Mouse (Mus musculus) liver, adult 2 months (tissue): ENCODE data around the gene Phf12. TPM values are rescaled to one million over a fixed set of nuclear protein-coding genes. Genes with fewer than 3 reads are reported as not detected.

ENCODE experiments used
- DNase-seq: peaks from one replicate; pipeline ENCODE4 v3.0.0-alpha.2; 2011; ENCODE audit warnings: low read depth, low spot score; ENCODE audit errors: extremely low read depth
- H3K27ac ChIP-seq: fragments of 200-500 bp; replicated peaks from 2 replicates; pipeline ENCODE4 v1.5.1; 2012; ENCODE audit warnings: low read depth, mild to moderate bottlenecking, control low read depth, inconsistent platforms, low read length; ENCODE audit not compliant: insufficient read depth
- H3K27me3 ChIP-seq: fragments of 200-500 bp; 2 replicates; pipeline ENCODE4 v1.6.1; 2012; ENCODE audit warnings: mild to moderate bottlenecking, moderate library complexity, low read length, inconsistent platforms; ENCODE audit not compliant: control insufficient read depth, insufficient read depth
- H3K36me3 ChIP-seq: fragments of 200-500 bp; 2 replicates; pipeline ENCODE4 v1.6.1; 2012; ENCODE audit warnings: low read length, inconsistent platforms; ENCODE audit not compliant: control insufficient read depth, insufficient read depth
- H3K4me1 ChIP-seq: fragments of 200-500 bp; 2 replicates; pipeline ENCODE4 v1.6.1; 2011; ENCODE audit warnings: low read length; ENCODE audit not compliant: control insufficient read depth, insufficient read depth
- H3K4me3 ChIP-seq: fragments of 200-500 bp; 2 replicates; pipeline ENCODE4 v1.5.1; 2011; ENCODE audit warnings: low read depth, mild to moderate bottlenecking, control low read depth, low read length, moderate library complexity; ENCODE audit not compliant: insufficient read depth
- H3K79me2 ChIP-seq: fragments of 200-500 bp; 2 replicates; pipeline ENCODE4 v1.6.1; 2012; ENCODE audit warnings: inconsistent platforms, mild to moderate bottlenecking, low read length, moderate library complexity; ENCODE audit not compliant: control insufficient read depth, insufficient read depth
- H3K9ac ChIP-seq: fragments of 200-500 bp; 2 replicates; pipeline ENCODE4 v1.6.1; 2012; ENCODE audit warnings: low read depth, mild to moderate bottlenecking, control low read depth, inconsistent platforms, low read length
- CTCF ChIP-seq: fragments of 200-500 bp; IDR thresholded peaks from 2 replicates; pipeline ENCODE4 v1.5.1; 2011; ENCODE audit warnings: low read depth, low read length, control low read depth
- POLR2A ChIP-seq: fragments of 200-500 bp; IDR thresholded peaks from 2 replicates; pipeline ENCODE4 v1.6.1; 2011; ENCODE audit warnings: low read length, control low read depth; ENCODE audit not compliant: insufficient read depth; ENCODE audit errors: extremely low read depth
- WGBS: fragments of 180-500 bp; shearing (Covaris S2); methylation state at CpG from one replicate; pipeline ENCODE4 v1.1.7; 2018; 5-methylcytosine and 5-hydroxymethylcytosine counted together
- polyA plus RNA-seq: library from polyadenylated mRNA; depleted of rRNA; stranded (reverse); fragments of >200 nt; gene quantifications from 2 replicates; pipeline ENCODE4 v1.2.3, GENCODE M21; 2012
- total RNA-seq: library from RNA; depleted of rRNA; stranded (reverse); fragments of >200 nt; gene quantifications from 2 replicates; pipeline ENCODE4 v1.2.3, GENCODE M21; 2014

Phf12 gene
- total and polyA plus RNA-seq, 2 experiments, result 3.6 to 24.9 TPM

GRCm38 (mm10) chr11:78069130-78069529 lies 86.6 kb downstream of the Phf12 start:
- WGBS, result 73% methylated on average over 5 of the region's 5 CpGs
- Histone ChIP-seq H3K27ac (no peak overlapping the region), H3K36me3 (peaks cover 8% of the 10 kb centered on the region; the same call in 1 of the 2 replicates), H3K9ac (no peak overlapping the region), H3K27me3 (no peaks in the 10 kb centered on the region), H3K4me3 (no peak overlapping the region), H3K79me2 (no peaks in the 10 kb centered on the region), H3K4me1 (no peaks in the 10 kb centered on the region)
- DNase-seq, result no peak
- TF ChIP-seq CTCF (no peak), POLR2A (no peak)

- H3K27ac ChIP-seq, result no peak overlapping the region
- H3K4me1 ChIP-seq, result no peaks in the 10 kb centered on the region
- no peaks in the 10 kb centered on the region for H3K79me2 ChIP-seq
- no peak overlapping the region for H3K4me3 ChIP-seq
- H3K36me3 ChIP-seq, result peaks cover 13% of the 10 kb centered on the region; the same call in 1 of the 2 replicates
- no peak overlapping the region for H3K9ac ChIP-seq
- H3K27me3 ChIP-seq, result no peaks in the 10 kb centered on the region
- no peak for DNase-seq
- no peak for TF ChIP-seq POLR2A
- TF ChIP-seq CTCF, result no peak
- 94% methylated on average over 6 of the region's 6 CpGs for WGBS
Observed at GRCm38 (mm10) chr11:78069646-78070045, 87.1 kb downstream of the Phf12 start.

GRCm38 (mm10) chr11:78071938-78072337 lies 89.4 kb downstream of the Phf12 start:
- no peak overlapping the region for H3K9ac ChIP-seq
- no peaks in the 10 kb centered on the region for H3K27me3 ChIP-seq
- H3K36me3 ChIP-seq, result peaks cover 25% of the 10 kb centered on the region; the same call in 1 of the 2 replicates
- no peak for DNase-seq
- H3K27ac ChIP-seq, result no peak overlapping the region
- TF ChIP-seq POLR2A (no peak), CTCF (no peak)
- no peaks in the 10 kb centered on the region for H3K4me1 ChIP-seq
- 93% methylated on average over 5 of the region's 5 CpGs for WGBS
- H3K79me2 ChIP-seq, result no peaks in the 10 kb centered on the region
- H3K4me3 ChIP-seq, result no peak overlapping the region

GRCm38 (mm10) chr11:78072425-78073130 lies 90.0 kb downstream of the Phf12 start:
- TF ChIP-seq POLR2A (no peak), CTCF (no peak)
- no peak overlapping the region for H3K4me3 ChIP-seq

GRCm38 (mm10) chr11:78073577-78074276 lies 91.2 kb downstream of the Phf12 start:
- Histone ChIP-seq H3K4me3 (no peak overlapping the region), H3K36me3 (peaks cover 28% of the 10 kb centered on the region; the same call in 1 of the 2 replicates), H3K9ac (no peak overlapping the region), H3K4me1 (no peaks in the 10 kb centered on the region), H3K79me2 (no peaks in the 10 kb centered on the region), H3K27me3 (no peaks in the 10 kb centered on the region), H3K27ac (no peak overlapping the region)
- DNase-seq, result no peak
- 92% methylated on average over 9 of the region's 9 CpGs for WGBS
- TF ChIP-seq CTCF (no peak), POLR2A (no peak)

More at GRCm38 (mm10) chr11:78072425-78073130, 90.0 kb downstream of the Phf12 start:
- H3K27ac ChIP-seq, result no peak overlapping the region
- no peaks in the 10 kb centered on the region for H3K79me2 ChIP-seq
- peaks cover 27% of the 10 kb centered on the region; the same call in 1 of the 2 replicates for H3K36me3 ChIP-seq
- H3K9ac ChIP-seq, result no peak overlapping the region
- H3K4me1 ChIP-seq, result no peaks in the 10 kb centered on the region
- WGBS, result 48% methylated on average over 6 of the region's 6 CpGs
- no peaks in the 10 kb centered on the region for H3K27me3 ChIP-seq
- DNase-seq, result no peak

GRCm38 (mm10) chr11:78074277-78074652 lies 91.7 kb downstream of the Phf12 start:
- WGBS, result 98% methylated on average over 2 of the region's 2 CpGs
- Histone ChIP-seq H3K9ac (no peak overlapping the region), H3K36me3 (peaks cover 28% of the 10 kb centered on the region; the same call in 1 of the 2 replicates), H3K4me1 (no peaks in the 10 kb centered on the region), H3K27me3 (no peaks in the 10 kb centered on the region), H3K79me2 (no peaks in the 10 kb centered on the region), H3K27ac (no peak overlapping the region), H3K4me3 (no peak overlapping the region)
- DNase-seq, result no peak
- no peak for TF ChIP-seq CTCF
- no peak for TF ChIP-seq POLR2A
